Mouse (Mus musculus) intestine, embryonic 16.5 days (tissue): ENCODE results near the gene Tk2. TPM values are rescaled to one million over a fixed set of nuclear protein-coding genes. Genes with fewer than 3 reads are reported as not detected.

Source experiments
- polyA plus RNA-seq: library from polyadenylated mRNA; unstranded; fragments of >200 nt; fragmentation: Nextera tagmentation; extraction: Ambion mirVana; gene quantifications from 2 replicates; pipeline ENCODE4 v1.2.1, GENCODE M21; 2015

The Tk2 gene
- polyA plus RNA-seq, 1 experiment from 2014 or later = 13.4 TPM

Other genes starting within 250 kb of the Tk2 start
- 17.8 and 19.7 TPM in 2 replicates for gene Cdh5, start 146.9 kb downstream of the Tk2 start, polyA plus RNA-seq
- gene Bean1, start 78.1 kb downstream of the Tk2 start, polyA plus RNA-seq = 0.82 and 1.1 TPM in 2 replicates
- 27.6 and 30.6 TPM in 2 replicates for gene Cklf, start 2.3 kb upstream of the Tk2 start, polyA plus RNA-seq
- gene Cmtm2a, start 44.6 kb upstream of the Tk2 start, polyA plus RNA-seq = not detected in 2 replicates
- not detected in 2 replicates for gene Gm45711, start 61.5 kb upstream of the Tk2 start, polyA plus RNA-seq
- not detected in 2 replicates for gene Cmtm1, start 61.6 kb upstream of the Tk2 start, polyA plus RNA-seq
- gene Gm11020, start 73.0 kb upstream of the Tk2 start, polyA plus RNA-seq = not detected in 2 replicates
- gene Cmtm2b, start 73.7 kb upstream of the Tk2 start, polyA plus RNA-seq = not detected in 2 replicates
- gene Cmtm3, start 90.9 kb upstream of the Tk2 start, polyA plus RNA-seq = 98.2 and 105 TPM in 2 replicates
- 4.2 and 5.1 TPM in 2 replicates for gene Cmtm4, start 147.2 kb upstream of the Tk2 start, polyA plus RNA-seq
- 38.7 and 39.7 TPM in 2 replicates for gene Dync1li2, start 194.5 kb upstream of the Tk2 start, polyA plus RNA-seq